Mouse (Mus musculus): ENCODE measurements around the gene Irgc1. TPM values are rescaled to one million over a fixed set of nuclear protein-coding genes. Genes with fewer than 3 reads are reported as not detected.

The Irgc1 gene
- polyA plus RNA-seq, 1 experiment, result 19.9 TPM

GRCm38 (mm10) chr7:24454199-24454598 is 2.1 kb upstream of the Irgc1 start:
- Histone ChIP-seq H3K4me3 (ENCODE audit: extremely low read depth, insufficient read depth, insufficient read length) (no peak overlapping the region), H3K27ac (ENCODE audit: insufficient read depth, low read length) (no peak overlapping the region), H3K36me3 (ENCODE audit: control insufficient read depth, insufficient read depth, low read length) (no peaks in the 10 kb centered on the region), H3K4me1 (ENCODE audit: control insufficient read depth, insufficient read depth, insufficient read length) (peaks cover 56% of the 10 kb centered on the region), H3K27me3 (ENCODE audit: control insufficient read depth, insufficient read depth, low read length) (no peaks in the 10 kb centered on the region)
- no peak for DNase-seq (ENCODE audit: low read depth in 1 of 2, low spot score in 2 of 2)
- WGBS, result 79% methylated on average over 2 of the region's 2 CpGs
- no peak for TF ChIP-seq CTCF (IDR thresholded peaks at IDR 0.05; ENCODE audit: extremely low read depth, insufficient read depth, insufficient read length, insufficient replicate concordance)
- no peak for TF ChIP-seq POLR2A (IDR thresholded peaks at IDR 0.05; ENCODE audit: low read depth, low read length)

GRCm38 (mm10) chr7:24450585-24451017 is 1.5 kb downstream of the Irgc1 start:
- no peaks in the 10 kb centered on the region for H3K27me3 ChIP-seq (ENCODE audit: control insufficient read depth, insufficient read depth, low read length)
- 15% methylated on average over 9 of the region's 9 CpGs for WGBS
- peak in 1 of 2 experiments; percentile 41 for DNase-seq (ENCODE audit: low read depth in 1 of 2, low spot score in 2 of 2)
- peaks cover 56% of the 10 kb centered on the region; the same call in 1 of the 2 replicates for H3K4me1 ChIP-seq (ENCODE audit: control insufficient read depth, insufficient read depth, insufficient read length)
- TF ChIP-seq CTCF (IDR thresholded peaks at IDR 0.05; ENCODE audit: extremely low read depth, insufficient read depth, insufficient read length, insufficient replicate concordance), result no peak
- H3K4me3 ChIP-seq (ENCODE audit: extremely low read depth, insufficient read depth, insufficient read length), result no peak overlapping the region
- H3K36me3 ChIP-seq (ENCODE audit: control insufficient read depth, insufficient read depth, low read length), result no peaks in the 10 kb centered on the region
- peak overlapping the region; percentile 72 for H3K27ac ChIP-seq (ENCODE audit: insufficient read depth, low read length)

GRCm38 (mm10) chr7:24448782-24449517 is 3.1 kb downstream of the Irgc1 start:
- peak in 1 of 2 experiments; percentile 33 for DNase-seq (ENCODE audit: low read depth in 1 of 2, low spot score in 2 of 2)
- Histone ChIP-seq H3K36me3 (ENCODE audit: control insufficient read depth, insufficient read depth, low read length) (no peaks in the 10 kb centered on the region), H3K27me3 (ENCODE audit: control insufficient read depth, insufficient read depth, low read length) (no peaks in the 10 kb centered on the region), H3K27ac (ENCODE audit: insufficient read depth, low read length) (peak overlapping the region; percentile 11; the same call in 1 of the 2 replicates), H3K4me3 (ENCODE audit: extremely low read depth, insufficient read depth, insufficient read length) (no peak overlapping the region), H3K4me1 (ENCODE audit: control insufficient read depth, insufficient read depth, insufficient read length) (peaks cover 59% of the 10 kb centered on the region; the same call in 1 of the 2 replicates)
- WGBS, result 70% methylated on average over 14 of the region's 14 CpGs
- TF ChIP-seq CTCF (IDR thresholded peaks at IDR 0.05; ENCODE audit: extremely low read depth, insufficient read depth, insufficient read length, insufficient replicate concordance), result no peak
- no peak for TF ChIP-seq POLR2A (IDR thresholded peaks at IDR 0.05; ENCODE audit: low read depth, low read length)

GRCm38 (mm10) chr7:24446697-24447340 is 5.3 kb downstream of the Irgc1 start:
- H3K4me3 ChIP-seq (ENCODE audit: extremely low read depth, insufficient read depth, insufficient read length), result no peak overlapping the region
- no peaks in the 10 kb centered on the region for H3K27me3 ChIP-seq (ENCODE audit: control insufficient read depth, insufficient read depth, low read length)
- TF ChIP-seq CTCF (IDR thresholded peaks at IDR 0.05; ENCODE audit: extremely low read depth, insufficient read depth, insufficient read length, insufficient replicate concordance) (no peak), POLR2A (IDR thresholded peaks at IDR 0.05; ENCODE audit: low read depth, low read length) (no peak)
- no peaks in the 10 kb centered on the region for H3K36me3 ChIP-seq (ENCODE audit: control insufficient read depth, insufficient read depth, low read length)
- 72% methylated on average over 7 of the region's 7 CpGs for WGBS
- no peak for DNase-seq (ENCODE audit: low read depth in 1 of 2, low spot score in 2 of 2)
- H3K27ac ChIP-seq (ENCODE audit: insufficient read depth, low read length), result peak overlapping the region; percentile 94
- H3K4me1 ChIP-seq (ENCODE audit: control insufficient read depth, insufficient read depth, insufficient read length), result peaks cover 53% of the 10 kb centered on the region; the same call in 1 of the 2 replicates

- peak; percentile 91 to 97 for DNase-seq (ENCODE audit: low read depth in 1 of 2, low spot score in 2 of 2)
- peaks cover 42% of the 10 kb centered on the region; the same call in 1 of the 2 replicates for H3K4me1 ChIP-seq (ENCODE audit: control insufficient read depth, insufficient read depth, insufficient read length)
- peak overlapping the region; percentile 94 for H3K27ac ChIP-seq (ENCODE audit: insufficient read depth, low read length)
- TF ChIP-seq CTCF (IDR thresholded peaks at IDR 0.05; ENCODE audit: extremely low read depth, insufficient read depth, insufficient read length, insufficient replicate concordance) (no peak), POLR2A (IDR thresholded peaks at IDR 0.05; ENCODE audit: low read depth, low read length) (peak; percentile 35; the same call in 1 of the 2 replicates)
- peak overlapping the region; percentile 53; the same call in 1 of the 2 replicates for H3K4me3 ChIP-seq (ENCODE audit: extremely low read depth, insufficient read depth, insufficient read length)
- H3K36me3 ChIP-seq (ENCODE audit: control insufficient read depth, insufficient read depth, low read length), result no peaks in the 10 kb centered on the region
- H3K27me3 ChIP-seq (ENCODE audit: control insufficient read depth, insufficient read depth, low read length), result no peaks in the 10 kb centered on the region
- 58% methylated on average over 9 of the region's 9 CpGs for WGBS
Measured at GRCm38 (mm10) chr7:24445266-24445926, 6.7 kb downstream of the Irgc1 start.

GRCm38 (mm10) chr7:24442313-24442712 is 9.8 kb downstream of the Irgc1 start:
- TF ChIP-seq POLR2A (IDR thresholded peaks at IDR 0.05; ENCODE audit: low read depth, low read length) (no peak; the same call in 1 of the 2 replicates), CTCF (IDR thresholded peaks at IDR 0.05; ENCODE audit: extremely low read depth, insufficient read depth, insufficient read length, insufficient replicate concordance) (no peak)
- Histone ChIP-seq H3K27me3 (ENCODE audit: control insufficient read depth, insufficient read depth, low read length) (no peaks in the 10 kb centered on the region), H3K36me3 (ENCODE audit: control insufficient read depth, insufficient read depth, low read length) (no peaks in the 10 kb centered on the region), H3K27ac (ENCODE audit: insufficient read depth, low read length) (peak overlapping the region; percentile 89), H3K4me3 (ENCODE audit: extremely low read depth, insufficient read depth, insufficient read length) (no peak overlapping the region), H3K4me1 (ENCODE audit: control insufficient read depth, insufficient read depth, insufficient read length) (peaks cover 26% of the 10 kb centered on the region; the same call in 1 of the 2 replicates)
- 35% methylated on average over 8 of the region's 8 CpGs for WGBS
- peak; percentile 78 to 91 for DNase-seq (ENCODE audit: low read depth in 1 of 2, low spot score in 2 of 2)

All from spleen, adult 2 months (tissue).